Mouse (Mus musculus) hindbrain, embryonic 10.5 days (tissue): ENCODE measurements around the gene Col4a2. TPM values are rescaled to one million over a fixed set of nuclear protein-coding genes. Genes with fewer than 3 reads are reported as not detected.
A peak's percentile ranks its signal among the peaks of the same experiment; 100 is the strongest.

Source experiments
- DNase-seq: peaks from one replicate; pipeline ENCODE4 v3.0.0-alpha.2; 2017; ENCODE audit warnings: low spot score
- H3K27ac ChIP-seq: fragments of 300-500 bp; sonication (generic); 2 replicates; pipeline ENCODE4 v1.5.1; 2016; ENCODE audit warnings: mild to moderate bottlenecking, moderate library complexity
- H3K27me3 ChIP-seq: fragments of 300-500 bp; sonication (generic); 2 replicates; pipeline ENCODE4 v1.6.1; 2016; ENCODE audit warnings: mild to moderate bottlenecking; ENCODE audit not compliant: poor library complexity, insufficient read depth, severe bottlenecking
- H3K36me3 ChIP-seq: fragments of 300-500 bp; sonication (generic); 2 replicates; pipeline ENCODE4 v1.6.1; 2016; ENCODE audit warnings: mild to moderate bottlenecking, moderate library complexity
- H3K4me1 ChIP-seq: fragments of 300-500 bp; sonication (generic); replicated peaks from 2 replicates; pipeline ENCODE4 v1.6.1; 2016; ENCODE audit warnings: mild to moderate bottlenecking
- H3K4me3 ChIP-seq: fragments of 300-500 bp; sonication (generic); 2 replicates; pipeline ENCODE4 v1.5.1; 2016; ENCODE audit warnings: mild to moderate bottlenecking, moderate library complexity
- H3K9me3 ChIP-seq: fragments of 300-500 bp; sonication (generic); 2 replicates; pipeline ENCODE4 v1.6.1; 2016; ENCODE audit warnings: mild to moderate bottlenecking, moderate library complexity
- WGBS: fragments of 180-500 bp; shearing (Covaris S2); methylation state at CpG from one replicate; pipeline ENCODE4 v1.1.7; 2016; 5-methylcytosine and 5-hydroxymethylcytosine counted together
- polyA plus RNA-seq: library from polyadenylated mRNA; unstranded; fragments of >200 nt; fragmentation: Nextera tagmentation; extraction: Ambion mirVana; gene quantifications from 2 replicates; pipeline ENCODE4 v1.2.1, GENCODE M21; 2016

Gene Col4a2
- polyA plus RNA-seq, 1 experiment from 2014 or later, result 52.9 TPM

- 63% methylated on average over 20 of the region's 20 CpGs for WGBS
- H3K27ac ChIP-seq, result peak overlapping the region; percentile 66
- H3K27me3 ChIP-seq, result 0 out of 2 replicates have a peak, but pooled peaks cover 2% of the 10 kb centered on the region
- H3K36me3 ChIP-seq, result no peaks in the 10 kb centered on the region
- H3K4me1 ChIP-seq, result peaks cover 71% of the 10 kb centered on the region
- no peaks in the 10 kb centered on the region for H3K9me3 ChIP-seq
- DNase-seq, result peak; percentile 38
- peak overlapping the region; percentile 9; the same call in 1 of the 2 replicates for H3K4me3 ChIP-seq
Measured at GRCm38 (mm10) chr8:11279296-11279826, 33.2 kb upstream of the Col4a2 start.

GRCm38 (mm10) chr8:11280721-11281268 is 31.8 kb upstream of the Col4a2 start:
- H3K27me3 ChIP-seq, result 0 out of 2 replicates have a peak, but pooled peaks cover 2% of the 10 kb centered on the region
- DNase-seq, result no peak
- WGBS, result 66% methylated on average over 10 of the region's 10 CpGs
- no peaks in the 10 kb centered on the region for H3K36me3 ChIP-seq
- no peak overlapping the region for H3K4me3 ChIP-seq
- no peak overlapping the region for H3K27ac ChIP-seq
- H3K4me1 ChIP-seq, result peaks cover 64% of the 10 kb centered on the region
- no peaks in the 10 kb centered on the region for H3K9me3 ChIP-seq

- Histone ChIP-seq H3K9me3 (no peaks in the 10 kb centered on the region), H3K36me3 (no peaks in the 10 kb centered on the region), H3K27me3 (0 out of 2 replicates have a peak, but pooled peaks cover 2% of the 10 kb centered on the region), H3K27ac (no peak overlapping the region), H3K4me1 (peaks cover 67% of the 10 kb centered on the region), H3K4me3 (no peak overlapping the region)
- WGBS, result 78% methylated on average over 10 of the region's 10 CpGs
- no peak for DNase-seq
Measured at GRCm38 (mm10) chr8:11282139-11282538, 30.5 kb upstream of the Col4a2 start.

GRCm38 (mm10) chr8:11282696-11283095 is 29.9 kb upstream of the Col4a2 start:
- no peak for DNase-seq
- no peaks in the 10 kb centered on the region for H3K36me3 ChIP-seq
- peaks cover 71% of the 10 kb centered on the region for H3K4me1 ChIP-seq
- no peaks in the 10 kb centered on the region for H3K9me3 ChIP-seq
- H3K4me3 ChIP-seq, result no peak overlapping the region
- WGBS, result 82% methylated on average over 7 of the region's 7 CpGs
- H3K27me3 ChIP-seq, result 0 out of 2 replicates have a peak, but pooled peaks cover 2% of the 10 kb centered on the region
- no peak overlapping the region for H3K27ac ChIP-seq

GRCm38 (mm10) chr8:11283217-11283616 is 29.4 kb upstream of the Col4a2 start:
- WGBS, result 52% methylated on average over 10 of the region's 10 CpGs
- 0 out of 2 replicates have a peak, but pooled peaks cover 2% of the 10 kb centered on the region for H3K27me3 ChIP-seq

GRCm38 (mm10) chr8:11285437-11285836 is 27.2 kb upstream of the Col4a2 start:
- 70% methylated on average over 4 of the region's 4 CpGs for WGBS
- Histone ChIP-seq H3K4me3 (no peak overlapping the region), H3K36me3 (no peaks in the 10 kb centered on the region), H3K27me3 (0 out of 2 replicates have a peak, but pooled peaks cover 2% of the 10 kb centered on the region), H3K4me1 (peaks cover 67% of the 10 kb centered on the region), H3K27ac (no peak overlapping the region), H3K9me3 (no peaks in the 10 kb centered on the region)
- no peak for DNase-seq

More at GRCm38 (mm10) chr8:11283217-11283616, 29.4 kb upstream of the Col4a2 start:
- Histone ChIP-seq H3K27ac (peak overlapping the region; percentile 75), H3K4me1 (peaks cover 70% of the 10 kb centered on the region), H3K36me3 (no peaks in the 10 kb centered on the region), H3K9me3 (no peaks in the 10 kb centered on the region), H3K4me3 (no peak overlapping the region)
- peak; percentile 25 for DNase-seq

- Histone ChIP-seq H3K27me3 (0 out of 2 replicates have a peak, but pooled peaks cover 2% of the 10 kb centered on the region), H3K4me1 (peaks cover 66% of the 10 kb centered on the region), H3K27ac (no peak overlapping the region), H3K36me3 (no peaks in the 10 kb centered on the region), H3K9me3 (no peaks in the 10 kb centered on the region), H3K4me3 (no peak overlapping the region)
- DNase-seq, result no peak
- 59% methylated on average over 3 of the region's 3 CpGs for WGBS
Measured at GRCm38 (mm10) chr8:11287139-11287538, 25.5 kb upstream of the Col4a2 start.

GRCm38 (mm10) chr8:11288286-11288685 is 24.3 kb upstream of the Col4a2 start:
- Histone ChIP-seq H3K9me3 (no peaks in the 10 kb centered on the region), H3K27ac (no peak overlapping the region), H3K4me1 (peaks cover 54% of the 10 kb centered on the region), H3K36me3 (no peaks in the 10 kb centered on the region), H3K27me3 (0 out of 2 replicates have a peak, but pooled peaks cover 1% of the 10 kb centered on the region), H3K4me3 (no peak overlapping the region)
- DNase-seq, result no peak
- WGBS, result 57% methylated on average over 6 of the region's 6 CpGs

GRCm38 (mm10) chr8:11290533-11290932 is 22.1 kb upstream of the Col4a2 start:
- H3K9me3 ChIP-seq, result no peaks in the 10 kb centered on the region
- WGBS, result 5% methylated on average over 1 of the region's 1 CpGs
- no peak for DNase-seq
- H3K4me3 ChIP-seq, result no peak overlapping the region
- H3K4me1 ChIP-seq, result peaks cover 51% of the 10 kb centered on the region
- H3K36me3 ChIP-seq, result no peaks in the 10 kb centered on the region
- peak overlapping the region; percentile 2; the same call in 1 of the 2 replicates for H3K27ac ChIP-seq
- no peaks in the 10 kb centered on the region for H3K27me3 ChIP-seq

- no peaks in the 10 kb centered on the region for H3K36me3 ChIP-seq
- H3K4me1 ChIP-seq, result peaks cover 53% of the 10 kb centered on the region
- no peak overlapping the region for H3K27ac ChIP-seq
- no peak for DNase-seq
- WGBS, result 59% methylated on average over 3 of the region's 3 CpGs
- no peaks in the 10 kb centered on the region for H3K27me3 ChIP-seq
- no peaks in the 10 kb centered on the region for H3K9me3 ChIP-seq
- no peak overlapping the region for H3K4me3 ChIP-seq
Measured at GRCm38 (mm10) chr8:11292611-11293010, 20.0 kb upstream of the Col4a2 start.

- Histone ChIP-seq H3K4me3 (no peak overlapping the region), H3K27ac (no peak overlapping the region), H3K36me3 (no peaks in the 10 kb centered on the region), H3K9me3 (no peaks in the 10 kb centered on the region), H3K4me1 (peaks cover 49% of the 10 kb centered on the region), H3K27me3 (no peaks in the 10 kb centered on the region)
- 90% methylated on average over 10 of the region's 10 CpGs for WGBS
- DNase-seq, result no peak
Measured at GRCm38 (mm10) chr8:11296282-11296943, 16.2 kb upstream of the Col4a2 start.

GRCm38 (mm10) chr8:11297141-11297838 is 15.3 kb upstream of the Col4a2 start:
- Histone ChIP-seq H3K4me1 (peaks cover 43% of the 10 kb centered on the region), H3K27ac (no peak overlapping the region), H3K27me3 (no peaks in the 10 kb centered on the region), H3K4me3 (no peak overlapping the region), H3K9me3 (no peaks in the 10 kb centered on the region), H3K36me3 (no peaks in the 10 kb centered on the region)
- no peak for DNase-seq
- WGBS, result 88% methylated on average over 8 of the region's 8 CpGs
